Mouse (Mus musculus) left cerebral cortex, postnatal 36 days (tissue): Measurements from ENCODE around the gene Usp27x. TPM values are rescaled to one million over a fixed set of nuclear protein-coding genes. Genes with fewer than 3 reads are reported as not detected.

Source experiments
- DNase-seq, 2 experiments: peaks; one replicate each; pipeline ENCODE4 v3.0.0; 2021 to 2022; ENCODE audit warnings: low spot score in 2 of 2, mixed read lengths in 1 of 2
- intact Hi-C: fragments of 180-260 bp; cut with DNase I; formaldehyde crosslinking; loops from one replicate; pipeline ENCODE4 v1.15.1; 2025
- total RNA-seq, 2 experiments: library from RNA; stranded (reverse); gene quantifications; 2 replicates each; pipeline ENCODE4 v1.2.3; 2021

Gene Usp27x
- 10 to 100 TPM; 12.3 to 14.6 TPM for total RNA-seq

DNA sequence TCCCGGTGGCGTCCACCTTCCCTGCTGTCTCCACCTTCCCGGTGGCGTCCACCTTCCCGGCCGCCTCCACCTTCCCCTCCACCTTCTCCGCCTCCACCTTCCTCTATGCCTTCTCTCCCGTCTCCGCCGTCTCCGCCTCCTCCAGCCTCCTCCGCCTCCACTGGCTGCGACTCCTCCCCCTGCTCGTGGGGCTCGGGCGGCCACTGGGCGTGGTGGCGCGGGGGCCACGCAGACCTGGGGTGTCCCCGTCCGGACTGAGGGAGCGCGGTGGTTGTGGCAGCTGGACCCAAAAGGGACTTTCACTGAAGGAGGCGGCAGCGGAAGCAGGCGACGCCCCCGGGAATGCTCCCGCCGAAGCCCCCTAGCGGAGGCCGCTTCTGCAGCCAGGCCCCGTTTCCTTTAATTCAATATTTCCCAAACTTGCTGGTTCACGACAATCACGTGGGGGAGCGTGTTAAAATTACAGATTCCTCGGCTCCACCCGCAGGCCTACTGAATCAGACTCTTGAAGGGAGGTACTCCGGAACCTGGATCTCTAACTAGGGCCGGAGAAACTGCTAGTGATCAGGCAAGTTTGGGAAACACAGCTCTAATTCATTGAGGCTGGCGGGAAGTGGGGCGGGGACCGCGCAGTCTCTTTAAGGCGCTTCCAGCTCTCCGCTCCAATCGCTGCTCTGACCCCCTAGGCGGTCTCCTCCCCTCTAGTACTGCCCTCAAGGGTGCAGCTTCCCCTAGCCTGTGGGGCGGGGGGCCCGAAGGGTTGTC, at the start of gene Usp27x:
TSS of gene Usp27x (minus strand) at position 115 of the 765 bp plus-strand sequence.
- intact Hi-C loops: loop anchor here (2.0 kb wide), 1 partner anchor 53 kb away; no protein-coding TSS in a partner anchor
- peak; percentile 65 to 76 for DNase-seq

DNA sequence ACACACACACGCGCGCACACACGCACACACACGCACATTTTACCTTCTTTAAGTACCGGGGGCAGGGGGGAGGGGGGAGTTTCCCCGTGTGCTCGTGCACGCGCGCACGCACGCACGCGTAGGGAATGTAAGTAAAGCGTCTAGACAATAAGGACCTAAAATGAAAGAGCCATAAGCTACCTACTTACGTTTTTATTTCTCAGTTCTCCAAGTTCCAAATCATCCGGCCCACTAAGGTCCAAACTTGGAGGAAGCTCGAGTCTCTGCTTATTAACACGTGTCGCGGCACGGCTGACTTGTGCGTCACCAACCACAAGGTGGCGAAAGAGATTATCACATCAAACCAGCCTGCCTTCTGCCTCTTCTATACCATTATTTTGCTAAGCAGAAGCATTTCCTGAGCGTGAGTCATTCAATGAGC, 47.1 kb upstream of the Usp27x start:
- intact Hi-C loops: loop anchor here (5.0 kb wide), 3 partner anchors 45 to 215 kb away; partner anchors contain the start of gene Syp
- DNase-seq: peak; percentile 70 to 73

DNA sequence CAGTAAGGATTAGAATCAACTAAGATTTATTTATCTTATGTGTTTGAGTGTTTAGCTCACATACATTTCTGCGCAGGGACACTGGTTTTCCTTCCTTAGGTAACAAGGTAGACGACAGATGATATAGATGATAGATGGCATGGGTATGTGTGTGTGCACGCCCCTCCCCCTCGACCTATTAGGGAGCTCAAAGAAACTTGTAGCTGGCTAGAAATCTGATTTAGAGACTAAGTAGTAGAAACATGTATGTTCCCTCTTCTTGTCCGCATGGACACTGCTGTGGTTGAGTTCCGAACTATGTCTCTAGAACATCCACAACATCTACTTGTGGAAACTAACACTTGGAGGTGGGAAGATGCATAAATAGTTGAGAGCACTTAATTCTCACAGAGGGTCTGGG, 46.5 kb upstream of the Usp27x start:
- DNase-seq: no peak
- intact Hi-C loops: loop anchor here (5.0 kb wide), 3 partner anchors 45 to 215 kb away; partner anchors contain the start of gene Syp

DNA sequence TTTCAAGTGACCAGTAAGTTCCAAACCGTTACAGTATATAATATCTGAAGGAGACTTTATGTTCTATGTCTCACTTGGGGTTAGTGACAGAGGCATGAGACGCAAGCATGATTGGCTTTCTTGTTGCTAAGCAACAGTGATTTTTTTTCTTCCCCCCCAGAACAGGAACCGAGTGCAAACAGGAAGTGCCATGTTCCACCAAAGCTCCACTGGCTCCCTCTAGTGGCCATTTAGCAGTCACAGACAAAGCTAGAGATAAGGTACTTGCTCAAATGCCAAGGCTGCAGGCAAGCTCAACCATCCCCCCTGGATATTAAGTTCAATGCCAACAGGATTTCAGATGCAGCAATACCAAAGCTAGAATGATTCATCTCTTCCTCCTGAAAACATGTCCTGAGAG, 45.4 kb upstream of the Usp27x start:
- peak; percentile 48 to 50 for DNase-seq
- intact Hi-C loops: loop anchor here (5.0 kb wide), 3 partner anchors 46 to 216 kb away; partner anchors contain the start of gene Syp

DNA sequence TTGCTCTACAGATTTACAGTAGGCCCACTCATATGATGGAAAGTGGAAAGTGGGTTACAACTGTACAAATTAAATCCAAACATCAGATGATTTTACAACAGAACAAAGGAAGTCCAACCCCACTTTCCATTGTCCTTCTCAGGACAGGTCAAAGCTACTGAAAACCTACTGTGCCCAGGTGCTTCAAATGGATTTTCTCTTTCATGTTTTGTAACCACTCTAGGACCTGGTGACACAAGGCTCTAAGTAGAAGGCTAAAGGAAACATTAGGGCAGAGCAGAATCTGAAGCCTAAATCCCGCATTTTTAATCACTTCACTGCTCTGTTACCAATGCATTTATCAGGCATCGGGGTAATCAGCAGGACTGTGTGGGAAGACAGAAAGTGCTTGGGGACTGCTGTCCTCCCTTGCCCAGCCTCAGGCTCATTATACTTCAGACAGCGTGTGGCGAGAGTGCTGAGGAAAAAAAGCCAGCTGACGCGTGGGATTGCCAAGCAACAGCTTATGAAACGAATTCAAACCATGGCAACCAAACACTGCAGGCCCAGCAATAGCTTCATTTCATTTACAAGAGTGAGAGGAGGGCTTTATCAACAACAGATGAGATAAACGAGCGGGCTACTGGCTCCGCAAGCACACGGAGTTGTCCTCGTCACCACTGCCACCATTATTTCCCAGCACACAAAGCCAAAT, 40.7 kb upstream of the Usp27x start:
- intact Hi-C loops: loop anchor here (2.0 kb wide), 1 partner anchor 36 kb away; no protein-coding TSS in a partner anchor
- peak; percentile 70 to 73 for DNase-seq

DNA sequence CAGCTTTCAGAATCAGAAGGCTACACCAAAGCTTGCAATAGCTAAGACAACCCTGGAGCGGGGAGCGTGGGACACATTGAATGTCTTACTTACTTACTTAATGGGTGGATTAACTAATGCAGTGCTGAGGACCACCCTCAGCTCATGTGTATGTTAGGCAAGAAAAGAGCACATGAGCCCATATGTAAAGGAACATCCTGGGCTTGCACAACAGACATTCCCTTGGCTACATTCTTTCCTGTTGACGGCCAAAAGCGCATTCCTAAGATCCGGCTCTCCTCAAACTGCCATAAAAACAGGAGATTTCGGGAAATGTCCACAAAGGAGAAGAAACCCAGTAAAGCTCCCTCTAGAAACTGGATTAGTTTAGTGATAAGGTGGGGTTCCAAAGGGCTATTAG, 39.7 kb upstream of the Usp27x start:
- no peak for DNase-seq
- intact Hi-C loops: no loop called here

DNA sequence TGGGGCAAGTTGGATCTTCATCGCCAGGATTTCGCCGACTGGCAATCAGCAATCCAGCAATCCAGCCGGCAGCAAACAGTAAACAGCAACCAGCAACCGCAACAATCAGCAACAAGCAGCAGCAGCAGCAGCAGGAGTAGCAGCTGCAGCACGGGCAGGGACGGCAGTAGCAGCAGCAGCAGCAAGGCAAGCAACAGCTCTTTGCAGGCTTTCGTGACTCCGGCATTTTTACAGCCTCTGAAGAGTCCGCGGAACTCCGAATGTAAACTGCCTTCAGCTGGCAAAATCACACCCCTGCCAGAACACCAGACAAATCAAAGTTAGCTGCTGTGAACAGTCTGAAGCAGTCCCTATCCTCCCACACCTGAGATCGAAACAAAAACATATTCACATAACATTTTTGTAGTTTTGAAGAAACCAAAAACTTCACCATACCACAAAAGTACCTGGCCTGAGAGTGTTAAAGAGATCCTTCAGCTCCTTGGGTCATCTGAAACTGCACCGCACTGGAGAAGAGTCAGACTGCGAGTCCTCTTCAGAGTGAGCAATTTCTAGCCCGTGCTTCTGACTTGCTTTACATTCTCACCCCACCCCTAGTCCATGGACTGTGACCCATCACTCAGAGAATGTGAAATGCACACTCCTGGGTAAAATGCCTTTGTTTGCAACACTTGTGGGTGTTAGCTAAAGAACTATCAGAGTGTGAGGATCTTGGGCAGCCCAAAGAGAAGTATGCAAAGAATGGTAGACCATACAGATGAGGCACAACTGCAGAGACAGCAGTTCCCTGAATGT, 36.8 kb upstream of the Usp27x start:
- intact Hi-C loops: no loop called here
- DNase-seq: no peak

DNA sequence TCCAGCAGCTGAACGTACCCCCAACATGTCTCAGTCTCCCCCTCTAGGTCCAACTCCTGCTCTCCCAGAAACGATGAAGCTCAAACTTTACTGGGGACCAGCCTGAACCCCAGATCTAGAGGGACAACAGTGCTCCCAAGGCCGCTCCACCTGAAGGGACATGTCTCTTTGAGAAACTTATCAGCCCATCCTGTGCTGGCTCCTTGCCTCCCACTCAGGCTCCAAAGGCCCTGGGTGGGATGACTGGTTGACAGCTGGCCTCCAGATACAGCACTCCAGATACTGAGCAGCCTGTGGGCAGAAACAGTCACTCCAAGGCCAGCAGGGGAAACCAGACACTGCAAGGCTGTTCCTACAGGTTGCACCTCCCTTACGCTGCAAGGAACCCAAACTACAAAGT, 956 bp upstream of the Usp27x start:
- no peak for DNase-seq
- intact Hi-C loops: no loop called here

DNA sequence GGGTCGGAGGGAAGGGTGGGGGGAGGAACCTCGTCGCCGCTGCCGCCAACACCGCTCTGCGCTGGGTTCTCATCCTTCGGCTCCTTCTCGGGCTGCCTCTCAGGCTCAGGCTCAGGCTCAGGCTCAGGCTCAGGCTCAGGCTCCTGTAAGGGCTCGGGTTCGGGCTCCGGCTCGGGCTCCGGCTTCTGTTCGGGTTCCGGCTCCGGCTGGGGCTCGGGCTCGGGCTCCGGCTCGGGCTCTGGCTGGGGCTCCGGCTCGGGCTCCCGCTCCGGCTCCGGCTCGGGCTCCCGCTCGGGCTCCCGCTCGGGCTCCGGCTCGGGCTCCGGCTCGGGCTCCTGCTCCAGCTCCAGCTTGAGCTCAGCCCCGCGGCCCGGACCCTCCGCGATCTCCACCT, 311 bp downstream of the Usp27x start:
- DNase-seq: no peak
- intact Hi-C loops: loop anchor here (2.0 kb wide), 1 partner anchor 53 kb away; no protein-coding TSS in a partner anchor

DNA sequence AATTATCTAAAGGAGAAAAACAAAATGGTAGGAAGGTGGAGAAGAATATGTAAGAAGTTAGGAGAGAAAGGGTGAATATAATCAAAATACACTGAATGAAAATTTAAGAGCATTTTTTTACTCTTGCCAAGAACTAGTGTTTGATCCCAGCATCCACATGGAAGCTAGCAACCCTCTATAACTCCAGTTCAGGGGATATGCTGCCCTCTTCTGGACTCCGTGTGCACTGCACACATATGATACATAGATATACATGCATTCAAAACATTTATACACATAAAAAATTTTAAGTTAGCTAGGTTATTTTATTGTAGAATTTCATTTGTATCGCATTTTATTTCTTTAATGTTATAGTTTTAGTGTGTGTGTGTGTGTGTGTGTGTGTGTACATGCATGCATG, 50.2 kb downstream of the Usp27x start:
- intact Hi-C loops: no loop called here
- DNase-seq: no peak

DNA sequence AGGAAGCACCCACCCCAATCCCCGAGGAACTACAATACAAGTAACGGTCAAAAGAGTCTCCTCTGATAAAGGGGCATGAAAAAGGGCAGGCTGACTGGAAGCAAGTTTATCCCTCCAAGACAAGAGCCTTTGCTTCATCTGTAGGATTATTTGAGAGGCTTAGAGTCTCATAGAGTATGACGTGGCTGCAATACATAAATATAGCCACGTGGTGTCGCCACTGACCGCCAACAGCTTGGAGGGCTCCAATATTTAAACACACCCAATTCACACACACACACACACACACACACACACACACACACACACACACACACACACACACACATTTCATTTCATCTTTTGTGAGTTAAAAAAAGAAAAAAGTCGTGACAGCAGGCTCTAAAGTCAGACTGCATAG, 53.3 kb downstream of the Usp27x start:
- intact Hi-C loops: loop anchor here (2.0 to 5.0 kb wide), 2 partner anchors 53 to 100 kb away; partner anchors contain the start of gene Usp27x
- peak; percentile 15 to 46 for DNase-seq

Other genes with a start within 250 kb of the Usp27x start
- gene Clcn5, start 56.5 kb downstream of the Usp27x start, total RNA-seq: 1 to 10 TPM; 8.9 to 9.0 TPM
- gene Foxp3, start 197.8 kb upstream of the Usp27x start, total RNA-seq: not detected
- gene Ppp1r3f, start 198.5 kb upstream of the Usp27x start, total RNA-seq: 10 to 100 TPM; 19.1 to 24.9 TPM
- gene Ccdc22, start 229.7 kb upstream of the Usp27x start, total RNA-seq: 10 to 100 TPM; 31.6 to 32.1 TPM
- gene Cacna1f, start 231.3 kb upstream of the Usp27x start, total RNA-seq: under 1 TPM; 0.11 to 0.32 TPM